ENCODE assay signal across 8 mouse cellular contexts in the genomic region with DNA sequence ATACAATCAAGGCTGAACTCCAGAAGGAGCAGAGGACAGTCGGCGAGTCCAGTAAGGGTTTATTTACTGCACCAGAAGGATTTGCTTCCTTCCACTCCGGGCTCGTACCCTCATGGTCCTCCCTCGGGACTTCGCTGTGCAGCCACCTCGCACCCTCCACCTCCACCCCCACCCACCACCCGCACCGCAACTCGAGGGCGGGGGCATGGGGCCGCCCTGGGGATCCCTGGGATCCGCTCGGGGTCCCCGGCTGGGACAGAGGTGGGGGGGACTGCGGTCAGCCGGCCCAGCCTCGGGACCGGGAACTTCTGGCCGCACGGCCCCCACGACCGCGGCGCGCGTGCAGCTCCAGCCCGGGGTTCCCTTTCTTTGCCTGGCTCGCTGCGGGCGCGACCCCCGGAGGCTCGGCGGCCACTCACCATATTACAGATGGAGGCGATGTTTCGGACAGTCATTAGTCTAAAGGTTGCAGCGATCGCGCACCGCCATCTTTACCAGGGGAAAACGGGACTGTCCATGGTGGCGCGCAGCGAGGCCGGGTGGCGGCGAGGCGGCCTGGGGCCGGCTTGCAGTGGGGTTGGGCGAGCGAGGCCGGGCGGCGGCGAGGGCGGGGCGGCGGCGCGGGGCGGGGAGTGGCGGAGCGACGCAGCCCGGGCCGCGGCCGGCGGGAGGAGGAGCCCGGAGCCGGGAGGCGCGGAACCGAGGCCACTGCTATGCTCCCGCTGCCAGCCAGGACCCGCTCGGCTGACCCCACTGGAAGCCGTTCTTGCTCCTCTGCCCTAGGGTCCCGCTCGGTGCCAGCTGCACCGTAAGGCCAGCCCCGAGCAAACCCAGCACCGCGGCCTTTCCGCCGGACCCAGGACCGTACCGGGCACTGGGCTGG. TPM values are rescaled to one million over a fixed set of nuclear protein-coding genes. Genes with fewer than 3 reads are reported as not detected.
DNase-seq lines count a peak whose midpoint lies in the region; ATAC-seq and TF ChIP-seq lines count a peak whose summit lies in the region.

Usp46 (minus strand) TSS at position 601 of the 883 bp plus-strand sequence.

- peak within 1 kb of the TSS; percentile 78 for H3K27ac ChIP-seq in forebrain, embryonic 13.5 days
- H3K27ac ChIP-seq in lung, embryonic 14.5 days (ENCODE audit: low read depth), result peak within 1 kb of the TSS; percentile 97

- no peaks in the 10 kb centered on the region for H3K36me3 ChIP-seq in E14TG2a.4 (ENCODE audit: insufficient read depth, low read length)
- H3K36me3 ChIP-seq in forebrain, embryonic 13.5 days (ENCODE audit: poor library complexity, severe bottlenecking), result no peaks in the 10 kb centered on the region
- H3K36me3 ChIP-seq in lung, embryonic 14.5 days (ENCODE audit: insufficient read depth), result no peaks in the 10 kb centered on the region

- DNase-seq in heart, postnatal 10 days, result peak; percentile 92
- DNase-seq in kidney, postnatal 4 days, result peak; percentile 90 to 94
- DNase-seq in lung, embryonic 14.5 days, result peak; percentile 88
- peak; percentile 74 for DNase-seq in testis, postnatal 14 days (ENCODE audit: low spot score)

- peak; percentile 78 for ATAC-seq in cerebellum, adult (ENCODE audit: insufficient number of reproducible peaks, low FRiP score, low TSS enrichment)
- ATAC-seq in forebrain, embryonic 13.5 days, result peak; percentile 95
- peak; percentile 91 for ATAC-seq in lung, embryonic 14.5 days (ENCODE audit: insufficient read depth)
- peak; percentile 55 for ATAC-seq in neutrophil, adult 5-6 weeks (ENCODE audit: extremely low read depth, insufficient number of reproducible peaks, low FRiP score, poor library complexity, severe bottlenecking)

- H3K9me3 ChIP-seq in E14TG2a.4 (ENCODE audit: low read length), result no peaks in the 10 kb centered on the region
- no peaks in the 10 kb centered on the region for H3K9me3 ChIP-seq in forebrain, embryonic 13.5 days (replicated peaks)
- H3K9me3 ChIP-seq in lung, embryonic 14.5 days (ENCODE audit: low read depth, low read length), result no peaks in the 10 kb centered on the region

- H3K9ac ChIP-seq in forebrain, embryonic 13.5 days, result peak within 1 kb of the TSS; percentile 86
- peak within 1 kb of the TSS; percentile 88 for H3K9ac ChIP-seq in lung, embryonic 14.5 days

- H3K27me3 ChIP-seq in E14TG2a.4 (ENCODE audit: insufficient read depth, low read length), result no peaks in the 10 kb centered on the region
- no peaks in the 10 kb centered on the region for H3K27me3 ChIP-seq in forebrain, embryonic 13.5 days
- no peaks in the 10 kb centered on the region for H3K27me3 ChIP-seq in lung, embryonic 14.5 days (ENCODE audit: insufficient read depth, low read length)

- intact Hi-C loops in heart, postnatal 10 days (cut with DNase I), result loop anchor here (2.0 kb wide), 2 partner anchors 19 to 25 kb away; no protein-coding TSS in a partner anchor

- H3K4me1 ChIP-seq in E14TG2a.4 (replicated peaks; ENCODE audit: low read depth, low read length), result peaks cover 68% of the 10 kb centered on the region
- peaks cover 31% of the 10 kb centered on the region for H3K4me1 ChIP-seq in forebrain, embryonic 13.5 days
- peaks cover 24% of the 10 kb centered on the region for H3K4me1 ChIP-seq in lung, embryonic 14.5 days (ENCODE audit: insufficient read depth)

- TF ChIP-seq CTCF in E14TG2a.4 (conservative IDR thresholded peaks at IDR 0.05; ENCODE audit: low read length), result no peak
- no peak for TF ChIP-seq CTCF in lung, embryonic 14.5 days (IDR thresholded peaks at IDR 0.05; ENCODE audit: low read depth)

- under 1% methylated on average over 54 of the region's 89 CpGs for WGBS in forebrain, embryonic 13.5 days
- under 1% methylated on average over 84 of the region's 89 CpGs for WGBS in lung, embryonic 14.5 days

- H3K4me3 ChIP-seq in E14TG2a.4 (replicated peaks; ENCODE audit: low read length), result peak within 1 kb of the TSS; percentile 93
- H3K4me3 ChIP-seq in forebrain, embryonic 13.5 days, result peak within 1 kb of the TSS; percentile 71
- H3K4me3 ChIP-seq in lung, embryonic 14.5 days (ENCODE audit: low read depth, low read length), result peak within 1 kb of the TSS; percentile 88

- peak within 1 kb of the TSS; percentile 88 for H3K4me2 ChIP-seq in forebrain, embryonic 13.5 days
- H3K4me2 ChIP-seq in lung, embryonic 14.5 days, result peak within 1 kb of the TSS; percentile 87

RNA-seq across cellular contexts. Expression of gene Usp46, which starts in this region (rescaled TPM):
- polyA plus RNA-seq in forebrain, embryonic 13.5 days (2015; fragmentation: Nextera tagmentation; extraction: Ambion mirVana), result 24.8 and 25.9 TPM in 2 replicates
- total RNA-seq in heart, postnatal 10 days (2021), result 10 to 100 TPM; 47.1 to 50.5 TPM
- polyA plus RNA-seq in lung, embryonic 14.5 days (2014; fragmentation: Nextera tagmentation; extraction: Ambion mirVana), result 46.8 and 48.6 TPM in 2 replicates
- 7.5 and 9.5 TPM in 2 replicates for total RNA-seq in neutrophil, adult 5-6 weeks (2017)

Comparison
In these comparisons a context has a peak if more than half of its experiments do, and no peak if none do; other contexts are left out.
1. Peak in every context shown above with its lines: DNase-seq, ATAC-seq, H3K4me3 ChIP-seq and H3K27ac ChIP-seq.